Mouse (Mus musculus): ENCODE data around the gene Nhlh1. TPM values are rescaled to one million over a fixed set of nuclear protein-coding genes. Genes with fewer than 3 reads are reported as not detected.

Gene Nhlh1
- total RNA-seq (2015; ENCODE audit: low replicate concordance) (not detected in 2 replicates), total RNA-seq (2017; ENCODE audit: low replicate concordance) (not detected in 2 replicates)

DNA sequence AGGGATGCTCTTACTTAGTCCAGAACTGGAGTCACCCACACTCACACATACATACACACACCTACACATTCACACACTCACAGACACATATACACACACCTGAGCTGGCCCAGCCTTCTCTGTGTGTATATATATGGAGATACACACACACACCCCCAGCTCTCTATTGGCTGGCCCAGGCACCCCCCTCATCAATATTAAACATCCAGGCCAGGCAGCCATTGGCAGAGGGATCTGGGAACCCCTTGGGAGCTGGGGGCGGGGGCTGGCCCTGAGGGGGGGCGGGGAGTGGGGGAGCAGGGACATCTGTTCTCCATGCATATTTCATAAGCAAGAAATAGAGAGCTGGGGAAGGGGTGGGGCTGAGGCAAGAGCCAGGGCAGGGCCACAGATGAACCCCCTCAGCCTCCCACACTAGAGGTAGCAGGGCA, at the start of gene Nhlh1:
Gene Nhlh1 (minus strand): TSS at position 83 of the 431 bp plus-strand sequence.
- ATAC-seq (replicated peaks; ENCODE audit: low FRiP score, poor library complexity, severe bottlenecking) = no peak

DNA sequence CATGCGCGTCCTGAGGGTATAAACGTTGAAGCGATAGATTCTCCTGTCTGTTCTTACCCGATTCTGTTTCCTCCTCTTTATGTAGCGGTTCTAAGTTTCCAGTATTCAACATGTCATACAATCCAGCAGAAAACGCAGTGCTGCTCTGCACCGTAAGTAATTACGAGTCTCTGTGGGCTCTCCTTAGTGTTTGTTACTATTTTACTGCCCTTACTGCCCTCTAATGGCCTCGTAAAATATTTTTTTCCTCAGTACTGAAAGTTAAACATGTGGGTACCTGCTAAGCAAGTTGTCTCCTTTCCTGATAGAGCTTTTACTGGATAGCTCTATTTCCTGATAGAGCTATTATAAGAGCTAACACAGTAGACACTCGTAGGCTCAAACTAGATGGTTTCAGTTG, 47.7 kb upstream of the Nhlh1 start:
- ATAC-seq (replicated peaks; ENCODE audit: low FRiP score, poor library complexity, severe bottlenecking) = no peak

DNA sequence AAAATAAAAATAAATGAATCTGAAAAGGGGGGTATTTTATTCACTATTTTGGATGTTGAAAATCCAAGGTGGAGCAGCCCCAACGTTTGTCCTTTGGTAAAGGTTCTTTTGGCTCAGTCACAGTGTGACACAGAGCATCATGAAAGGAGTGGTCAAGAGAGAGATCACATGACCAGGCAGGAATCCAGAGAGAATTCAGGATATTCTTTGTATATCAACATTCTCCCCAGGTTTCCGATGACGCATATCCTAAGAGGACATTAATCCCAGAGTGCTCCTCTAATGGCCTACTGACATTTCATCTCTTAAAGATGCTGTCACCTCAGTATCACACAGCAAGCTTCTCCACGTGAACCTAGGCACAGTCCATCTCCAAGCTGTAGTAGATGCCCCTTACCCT, 46.2 kb upstream of the Nhlh1 start:
- no peak for ATAC-seq (replicated peaks; ENCODE audit: low FRiP score, poor library complexity, severe bottlenecking)

DNA sequence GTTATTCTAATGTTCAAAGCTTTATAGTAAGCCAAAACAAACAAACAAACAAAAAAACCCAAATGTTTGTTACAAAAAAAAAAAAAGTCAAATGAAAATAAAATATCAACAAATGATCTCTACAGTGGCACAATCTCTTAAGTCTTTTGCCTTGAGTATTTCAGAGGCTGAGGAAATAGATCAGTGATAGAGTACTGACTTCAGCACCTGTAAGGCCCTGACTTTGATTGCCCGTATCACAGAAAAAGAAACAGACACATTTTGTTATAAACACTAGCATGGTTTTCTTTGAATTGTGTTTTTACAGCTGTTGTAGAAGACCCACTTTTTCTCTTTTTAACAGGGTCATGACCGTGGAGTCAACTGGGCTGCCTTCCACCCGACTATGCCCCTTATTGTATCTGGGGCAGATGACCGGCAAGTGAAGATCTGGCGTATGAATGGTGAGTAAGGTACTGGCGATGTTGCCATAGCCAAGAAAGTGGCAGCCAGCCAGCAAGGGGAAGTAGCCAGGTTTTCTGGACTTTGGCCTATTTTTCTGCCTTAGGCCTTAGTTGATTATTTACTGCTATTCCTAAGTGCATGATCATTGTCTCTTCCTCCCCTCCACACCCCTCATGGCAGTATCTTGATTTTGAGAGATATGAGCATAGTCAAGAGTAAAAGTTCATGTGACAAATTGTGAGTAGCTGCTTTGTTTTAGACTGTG, 42.1 kb upstream of the Nhlh1 start:
- no peak for ATAC-seq (replicated peaks; ENCODE audit: low FRiP score, poor library complexity, severe bottlenecking)

DNA sequence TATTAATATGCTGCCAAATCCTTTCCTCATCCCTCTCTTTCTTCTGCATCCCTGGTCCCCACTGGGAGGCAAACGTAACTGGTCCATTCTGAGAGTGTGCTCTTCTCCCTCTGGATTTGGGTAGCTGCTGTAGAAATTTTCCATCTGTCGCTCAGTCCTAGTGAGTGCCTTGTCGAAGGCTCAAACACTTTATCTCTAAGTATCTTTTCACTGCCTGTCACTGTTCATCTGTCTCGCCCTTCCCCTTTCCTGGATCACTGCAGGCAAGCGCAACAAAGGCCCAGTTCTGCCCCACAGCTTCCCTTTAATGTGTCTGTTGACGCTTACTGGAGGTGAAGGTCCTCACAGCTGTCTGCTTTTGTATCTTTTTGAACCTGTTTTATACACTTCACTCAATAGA, 37.8 kb upstream of the Nhlh1 start:
- no peak for ATAC-seq (replicated peaks; ENCODE audit: low FRiP score, poor library complexity, severe bottlenecking)

DNA sequence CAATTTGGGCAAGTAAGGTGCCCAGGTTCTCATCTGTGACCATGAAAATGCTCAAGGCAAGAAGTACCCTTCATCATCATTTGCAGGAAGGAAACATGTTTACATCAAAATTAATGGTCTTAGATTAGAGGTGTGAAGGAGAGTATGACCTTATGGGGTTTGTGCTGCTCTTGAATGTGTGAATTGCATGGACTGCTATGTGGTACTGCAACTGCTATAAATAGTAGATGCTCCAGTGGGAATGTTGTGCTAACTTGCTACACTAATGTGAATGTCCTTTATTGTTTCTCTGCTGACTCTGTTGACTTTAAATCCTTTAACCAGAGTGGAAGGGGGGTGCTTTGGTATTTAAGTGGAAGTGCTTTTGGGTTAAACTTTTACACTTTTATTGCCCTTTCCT, 36.9 kb upstream of the Nhlh1 start:
- no peak for ATAC-seq (replicated peaks; ENCODE audit: low FRiP score, poor library complexity, severe bottlenecking)

DNA sequence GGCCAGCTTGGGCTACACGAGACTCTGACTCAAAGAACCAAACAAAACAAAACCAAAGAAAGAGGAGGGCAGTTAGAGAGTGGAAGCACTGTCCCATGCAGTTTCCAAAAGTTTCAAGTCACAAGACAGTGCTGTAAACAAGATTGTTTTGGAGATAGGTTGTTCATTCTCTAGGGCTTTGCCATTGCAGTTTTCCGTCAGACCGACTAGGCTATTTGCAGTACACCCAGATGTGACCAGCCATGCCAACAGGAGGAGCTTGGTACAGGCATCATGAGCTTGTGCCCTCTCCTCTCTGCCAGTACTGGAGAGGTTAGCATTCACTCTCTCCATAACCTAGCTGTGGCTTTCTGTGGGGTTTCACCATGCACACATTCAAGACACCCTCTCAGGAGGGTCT, 36.1 kb upstream of the Nhlh1 start:
- no peak for ATAC-seq (replicated peaks; ENCODE audit: low FRiP score, poor library complexity, severe bottlenecking)

DNA sequence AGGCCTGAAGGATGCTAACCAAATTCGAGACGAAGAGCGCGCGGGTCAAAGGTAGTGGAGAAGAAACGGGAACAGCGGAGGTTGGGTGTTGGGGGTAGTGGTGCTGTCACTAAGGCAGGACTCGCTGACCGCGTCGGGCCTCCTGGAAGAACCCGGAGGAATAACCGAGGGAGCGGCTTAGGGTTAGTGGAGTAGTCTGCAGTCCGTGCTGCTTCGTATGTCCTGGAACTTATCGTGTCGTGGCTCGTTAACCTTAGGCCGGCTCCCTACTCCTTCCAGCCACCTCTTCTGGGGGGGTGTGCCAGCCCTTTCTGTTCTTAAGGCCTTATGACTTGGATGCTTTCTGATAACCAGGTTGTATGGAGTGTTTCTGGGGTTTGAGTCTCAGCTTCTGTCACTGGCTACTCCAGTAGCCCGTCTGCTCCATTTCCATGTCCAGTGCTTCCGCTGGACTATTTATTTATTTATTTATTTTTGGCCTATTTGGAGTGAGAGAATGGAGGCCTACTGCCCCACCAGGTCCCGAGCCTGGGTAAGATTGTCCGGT, 25.6 kb upstream of the Nhlh1 start:
- ATAC-seq (replicated peaks; ENCODE audit: low FRiP score, poor library complexity, severe bottlenecking) = peak; percentile 70; the same call in 1 of the 2 replicates

DNA sequence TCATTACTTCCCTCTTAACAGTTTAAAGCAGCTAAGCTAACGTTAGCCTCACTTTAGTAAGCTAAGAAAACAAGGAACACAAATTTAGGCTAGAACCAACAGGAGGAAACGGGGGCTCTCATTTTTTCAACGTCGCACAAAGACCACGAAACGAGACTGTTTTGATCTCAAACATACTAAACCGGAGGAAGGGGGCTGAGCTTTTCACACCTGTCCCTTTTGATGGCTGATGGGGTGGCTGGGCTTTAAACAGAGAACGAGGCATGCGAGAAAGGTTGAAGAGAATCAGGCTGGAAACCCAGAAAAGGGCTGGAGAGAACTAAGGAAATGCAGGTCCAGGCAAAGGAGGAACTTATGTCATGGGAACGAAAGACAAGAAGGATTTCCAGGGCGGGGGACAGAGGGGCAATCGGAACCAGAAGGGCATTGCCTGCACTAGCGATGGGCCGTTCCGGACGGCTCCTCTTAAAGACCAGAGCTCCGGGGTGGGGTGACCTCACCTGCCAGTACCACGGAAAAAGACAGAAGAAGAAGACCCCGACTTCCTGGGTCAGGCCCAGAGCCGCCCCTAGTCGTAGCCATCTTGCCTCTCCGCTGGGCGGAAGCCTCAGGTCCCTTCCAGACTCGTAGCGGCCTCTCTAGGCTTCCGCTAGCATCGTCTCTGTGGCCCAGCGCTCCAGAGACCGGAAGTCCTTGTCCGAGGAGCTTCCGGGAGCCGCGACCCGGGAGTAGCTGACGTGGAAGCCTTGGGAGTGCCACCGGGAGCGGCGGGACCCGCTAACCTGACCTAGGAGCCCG, 24.9 kb upstream of the Nhlh1 start, which contains the start of the genes Copa and Ncstn:
Gene Copa (plus strand): TSS at position 429 of the 798 bp plus-strand sequence.
Gene Ncstn (minus strand): TSS at position 695 of the 798 bp plus-strand sequence.
- ATAC-seq (replicated peaks; ENCODE audit: low FRiP score, poor library complexity, severe bottlenecking) = peak; percentile 98

DNA sequence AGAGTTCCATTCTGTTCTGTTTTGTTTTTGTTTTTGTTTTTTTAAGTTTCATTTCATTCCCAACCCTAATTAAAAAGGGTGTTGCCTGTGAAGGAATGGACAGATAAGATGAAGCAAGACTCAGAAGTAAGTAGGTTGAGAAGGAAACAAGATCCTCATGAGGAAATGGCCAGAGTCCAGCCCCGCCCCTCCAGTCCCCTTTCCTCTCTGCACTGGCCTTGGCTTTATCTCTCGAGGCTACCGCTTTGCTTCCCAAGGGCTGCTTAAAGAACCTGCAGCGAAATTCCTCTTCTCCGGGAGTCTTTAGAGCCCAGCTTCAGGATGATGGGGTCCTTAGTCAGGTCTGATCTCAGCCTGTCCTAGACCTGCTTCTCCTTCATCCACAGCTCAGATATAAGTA, 20.6 kb upstream of the Nhlh1 start:
- ATAC-seq (replicated peaks; ENCODE audit: low FRiP score, poor library complexity, severe bottlenecking) = no peak

DNA sequence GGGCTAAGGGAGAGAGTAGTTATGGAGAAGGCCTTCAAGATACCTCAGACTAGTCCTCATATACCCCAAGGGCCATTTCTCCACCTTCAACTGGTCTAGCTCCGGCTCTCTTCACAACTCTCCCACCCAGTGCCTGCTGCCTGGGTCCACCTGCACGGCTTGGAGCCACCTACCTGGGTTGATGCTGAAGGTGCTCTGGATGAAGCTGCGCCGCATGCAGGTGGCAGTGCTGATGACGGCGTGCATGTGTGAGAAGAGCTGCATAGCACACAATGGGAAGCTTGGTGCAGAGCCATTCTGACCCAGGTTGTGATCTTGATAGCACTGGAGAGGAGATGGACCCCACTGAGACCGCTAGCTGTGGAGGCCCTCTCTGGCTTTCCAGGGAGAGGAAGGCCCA, 15.2 kb upstream of the Nhlh1 start:
- ATAC-seq (replicated peaks; ENCODE audit: low FRiP score, poor library complexity, severe bottlenecking) = no peak

DNA sequence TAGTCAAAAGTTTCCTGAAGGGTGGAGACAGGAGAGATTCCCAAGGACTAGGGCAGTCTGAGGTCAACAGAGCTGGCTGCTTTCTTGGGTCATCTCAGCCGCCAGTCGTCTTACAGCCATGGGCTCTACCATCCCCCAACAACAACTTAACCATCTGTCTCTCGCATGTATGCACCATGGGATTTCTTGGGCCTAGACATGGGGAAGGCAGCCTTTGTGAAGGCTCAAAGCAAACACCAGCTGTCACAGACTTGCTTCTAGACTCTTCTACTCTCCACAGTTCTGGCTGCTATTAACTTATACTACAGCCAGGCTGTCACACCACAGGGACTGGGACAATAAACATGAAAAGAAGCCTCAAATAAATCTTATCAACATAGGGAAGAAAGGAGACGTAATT, 14.2 kb upstream of the Nhlh1 start:
- ATAC-seq (replicated peaks; ENCODE audit: low FRiP score, poor library complexity, severe bottlenecking) = no peak

DNA sequence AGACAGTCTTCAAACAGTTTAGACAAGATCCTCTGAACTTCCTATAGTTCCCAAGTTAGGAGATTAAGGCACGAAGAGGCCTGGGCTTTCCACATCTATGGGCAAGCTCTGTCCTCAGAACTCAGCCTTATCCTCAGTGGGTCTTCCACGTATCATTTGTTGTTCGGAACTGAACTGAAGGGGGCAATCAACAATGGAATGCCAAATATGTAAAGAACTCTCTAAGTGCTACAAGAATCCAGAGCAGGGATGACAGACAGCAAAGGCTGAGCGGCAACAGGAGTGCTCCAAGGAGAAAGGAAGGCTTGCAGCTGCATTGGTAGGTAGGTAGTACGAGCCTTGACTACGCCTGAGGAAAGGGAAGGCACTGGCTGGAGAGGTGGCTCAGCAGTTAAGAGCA, 12.9 kb upstream of the Nhlh1 start:
- ATAC-seq (replicated peaks; ENCODE audit: low FRiP score, poor library complexity, severe bottlenecking) = no peak

DNA sequence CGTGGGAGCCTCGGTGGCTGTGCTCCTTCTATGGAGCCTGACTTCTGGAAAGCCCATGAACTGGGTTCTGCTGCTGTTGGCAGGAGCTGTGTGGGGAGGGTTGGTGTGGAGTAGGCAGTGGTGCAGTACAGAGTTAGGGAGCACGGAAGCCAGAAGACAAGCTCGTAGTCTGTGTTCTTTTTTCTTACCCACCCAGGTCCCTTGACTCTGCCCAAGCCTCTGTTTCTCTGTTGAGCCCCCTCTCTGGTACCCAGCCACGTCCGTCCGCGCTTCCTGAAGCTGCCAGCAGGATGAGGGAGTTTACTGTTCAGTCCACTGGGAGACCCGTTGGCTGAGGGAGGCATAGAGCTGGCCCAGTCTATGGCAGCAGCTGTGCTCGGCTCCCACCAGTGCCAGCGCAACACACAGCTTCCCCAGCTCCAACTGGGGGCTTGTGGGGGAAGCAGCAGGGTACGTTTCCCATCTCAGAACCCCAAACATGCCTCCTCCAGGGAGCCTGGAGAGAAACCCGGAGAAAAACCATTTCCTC, 7.3 kb upstream of the Nhlh1 start:
- ATAC-seq (replicated peaks; ENCODE audit: low FRiP score, poor library complexity, severe bottlenecking) = no peak

DNA sequence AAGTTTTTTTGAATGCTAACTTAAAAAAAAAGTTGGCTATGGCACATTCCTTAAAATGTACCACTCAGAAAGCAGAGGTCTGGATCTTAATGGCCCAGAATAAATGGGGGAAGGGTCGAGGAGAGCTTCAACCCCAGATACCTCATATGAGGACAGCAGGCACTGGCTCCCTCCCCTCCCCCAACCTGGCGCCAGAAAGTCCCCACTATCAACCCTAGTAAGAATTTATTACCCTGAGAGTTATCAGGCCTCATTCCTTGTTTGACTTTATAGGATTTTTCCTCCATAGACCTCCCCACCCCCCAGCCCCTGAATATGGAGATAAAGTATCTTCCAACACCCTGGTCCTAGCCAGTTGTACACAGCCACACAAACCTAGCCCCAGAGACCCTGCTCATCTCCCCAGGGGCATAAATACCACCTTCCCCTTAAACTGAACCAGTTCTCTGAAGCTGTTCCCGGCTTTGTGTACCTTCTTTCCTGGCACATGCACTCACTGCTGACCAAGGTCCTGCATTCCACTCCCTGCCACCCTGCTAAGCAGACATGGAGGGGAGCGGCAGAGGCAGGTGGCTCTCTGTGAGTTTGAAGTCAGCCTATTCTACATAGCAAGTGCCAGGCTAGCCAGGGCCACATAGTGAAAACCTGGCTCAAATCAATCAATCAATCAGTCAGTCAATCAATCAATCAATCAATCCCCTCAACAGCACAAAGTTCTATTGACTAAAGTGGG, 6.1 kb upstream of the Nhlh1 start:
- ATAC-seq (replicated peaks; ENCODE audit: low FRiP score, poor library complexity, severe bottlenecking) = no peak

DNA sequence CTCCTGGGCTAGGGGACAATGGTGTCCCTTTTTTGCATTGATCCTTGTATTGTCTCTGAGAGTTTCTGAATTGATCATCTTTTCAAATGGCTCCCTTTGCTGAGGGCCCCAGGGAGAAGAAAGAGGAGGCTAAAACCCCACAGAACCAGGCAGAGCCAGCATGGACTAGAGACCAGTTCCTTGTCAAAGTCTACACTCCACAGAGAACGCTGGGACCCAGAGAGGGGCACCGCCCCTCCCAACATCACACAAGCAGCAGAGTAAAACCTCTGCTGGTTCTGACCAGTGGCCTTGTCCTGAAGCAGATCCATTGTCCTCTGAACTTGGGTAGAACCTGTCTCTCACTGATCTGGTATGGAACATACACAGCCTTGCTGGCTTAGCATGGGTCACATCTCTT, 4.7 kb upstream of the Nhlh1 start:
- no peak for ATAC-seq (replicated peaks; ENCODE audit: low FRiP score, poor library complexity, severe bottlenecking)

DNA sequence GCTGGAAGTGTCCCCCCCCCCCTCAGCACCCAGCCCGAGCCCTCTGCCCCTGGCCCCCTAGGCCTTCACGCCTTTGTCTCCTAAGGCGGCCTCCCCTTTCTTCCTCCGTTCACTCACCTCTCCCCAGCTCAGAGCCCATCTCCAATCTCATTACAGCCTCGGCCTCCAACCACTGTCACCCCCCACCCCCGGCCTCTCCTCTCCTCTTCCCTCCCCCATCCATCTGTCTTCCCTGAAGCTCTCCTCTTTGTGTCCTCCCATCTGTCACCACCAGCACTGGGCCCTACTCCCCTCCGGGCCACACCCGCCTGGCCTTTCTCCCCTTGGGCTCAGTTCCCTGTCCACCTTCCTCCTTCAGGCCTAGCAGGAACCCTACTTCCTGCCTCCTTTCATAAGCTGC, 3.8 kb upstream of the Nhlh1 start:
- ATAC-seq (replicated peaks; ENCODE audit: low FRiP score, poor library complexity, severe bottlenecking) = no peak

DNA sequence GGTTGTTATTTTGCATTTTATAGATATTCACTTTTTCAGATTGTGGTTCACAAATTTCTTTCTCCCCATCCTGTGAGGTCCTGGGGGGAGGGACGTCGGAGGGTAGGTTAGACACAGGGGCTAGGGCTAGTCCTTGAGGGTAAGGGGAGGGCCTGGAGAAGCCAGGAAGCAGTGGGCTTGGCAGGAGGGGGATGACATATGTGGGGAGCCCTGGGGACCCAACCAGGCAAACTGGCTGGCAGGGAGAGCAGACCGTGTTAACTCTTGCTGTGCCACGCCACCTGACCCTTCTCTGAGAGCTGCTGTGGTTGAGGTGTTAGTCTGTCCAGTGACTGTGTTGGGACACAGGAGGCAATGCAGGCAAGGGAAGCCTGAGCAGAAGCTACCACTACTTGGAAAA, 3.3 kb upstream of the Nhlh1 start:
- ATAC-seq (replicated peaks; ENCODE audit: low FRiP score, poor library complexity, severe bottlenecking) = no peak

DNA sequence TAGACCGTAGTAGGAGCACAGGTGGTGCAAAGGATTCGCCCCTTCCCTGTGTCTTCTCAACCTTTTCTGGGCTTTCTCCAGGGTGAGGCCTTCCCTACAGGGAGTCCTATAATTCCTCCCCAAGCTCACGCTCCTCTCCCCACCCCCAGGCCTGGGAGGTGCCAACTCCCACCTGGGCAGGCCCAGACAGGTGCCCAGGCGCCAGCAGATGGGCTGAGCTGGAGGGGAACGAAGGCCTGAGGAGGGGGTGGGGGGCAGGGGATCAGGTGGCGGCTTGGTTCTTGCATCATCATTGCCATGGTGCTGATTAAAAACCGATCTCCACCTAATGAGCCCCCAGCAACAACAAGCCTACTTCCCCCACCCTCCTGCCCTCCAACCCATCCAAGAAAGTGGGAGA, 1.5 kb upstream of the Nhlh1 start:
- no peak for ATAC-seq (replicated peaks; ENCODE audit: low FRiP score, poor library complexity, severe bottlenecking)

DNA sequence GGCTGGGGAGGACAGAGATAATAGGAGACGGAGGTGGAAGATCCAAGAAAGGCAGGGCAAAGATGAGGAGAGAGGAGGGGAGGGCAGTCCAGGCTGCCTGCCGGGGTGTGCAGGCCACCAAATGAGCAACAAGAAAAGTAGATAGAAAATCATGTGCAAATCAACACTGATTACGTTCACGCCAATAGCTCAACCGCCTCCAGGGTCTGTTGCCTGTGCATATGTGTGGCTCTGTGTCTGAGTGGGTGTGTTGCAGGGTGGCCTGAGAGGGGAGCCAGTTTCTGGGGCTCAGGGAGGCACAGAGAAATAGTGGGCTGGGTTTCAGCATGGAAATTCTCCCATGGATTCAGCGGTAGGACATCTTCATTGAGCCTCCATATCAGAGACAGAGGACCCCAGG, 948 bp upstream of the Nhlh1 start:
- ATAC-seq (replicated peaks; ENCODE audit: low FRiP score, poor library complexity, severe bottlenecking) = no peak

Data from erythroid progenitor cell, adult 5-6 weeks (primary cell).